Mouse (Mus musculus) liver, adult 2 months (tissue): Measurements from ENCODE around the gene 4930505A04Rik.

Experiments
- CTCF ChIP-seq: fragments of 200-500 bp; IDR thresholded peaks from 2 replicates; pipeline ENCODE4 v1.5.1; 2011; ENCODE audit warnings: low read depth, low read length, control low read depth
- POLR2A ChIP-seq: fragments of 200-500 bp; IDR thresholded peaks from 2 replicates; pipeline ENCODE4 v1.6.1; 2011; ENCODE audit warnings: low read length, control low read depth; ENCODE audit not compliant: insufficient read depth; ENCODE audit errors: extremely low read depth

GRCm38 (mm10) chr11:30471751-30472593 lies at the start of gene 4930505A04Rik:
- TF ChIP-seq POLR2A = no peak
- TF ChIP-seq CTCF = no peak
